Mouse (Mus musculus) hindbrain, embryonic 15.5 days (tissue): ENCODE measurements around the gene Srrm1. TPM values are rescaled to one million over a fixed set of nuclear protein-coding genes. Genes with fewer than 3 reads are reported as not detected.

ENCODE experiments used
- ATAC-seq: fragments of 200-750 bp; cut with Nextera tagmentation; 2 replicates; pipeline ENCODE4 v1.8.0; 2017; ENCODE audit warnings: low read depth, moderate number of reproducible peaks, moderate TSS enrichment; ENCODE audit not compliant: low FRiP score
- H3K27ac ChIP-seq: fragments of 300-500 bp; sonication (generic); replicated peaks from 2 replicates; pipeline ENCODE4 v1.5.1; 2015; ENCODE audit warnings: mild to moderate bottlenecking, inconsistent platforms
- H3K27me3 ChIP-seq: fragments of 300-500 bp; sonication (generic); 2 replicates; pipeline ENCODE4 v1.6.1; 2015; ENCODE audit warnings: control low read depth, inconsistent platforms
- H3K36me3 ChIP-seq: fragments of 300-500 bp; sonication (generic); 2 replicates; pipeline ENCODE4 v1.6.1; 2015; ENCODE audit warnings: control low read depth, inconsistent platforms
- H3K4me1 ChIP-seq: fragments of 300-500 bp; sonication (generic); replicated peaks from 2 replicates; pipeline ENCODE4 v1.6.1; 2015; ENCODE audit warnings: control low read depth, inconsistent platforms
- H3K4me2 ChIP-seq: fragments of 300-500 bp; sonication (generic); 2 replicates; pipeline ENCODE4 v1.6.1; 2015; ENCODE audit warnings: moderate library complexity, mild to moderate bottlenecking, inconsistent platforms
- H3K4me3 ChIP-seq: fragments of 300-500 bp; sonication (generic); 2 replicates; pipeline ENCODE4 v1.5.1; 2015; ENCODE audit warnings: mild to moderate bottlenecking, inconsistent platforms
- H3K9ac ChIP-seq: fragments of 300-500 bp; sonication (generic); 2 replicates; pipeline ENCODE4 v1.6.1; 2015; ENCODE audit warnings: inconsistent platforms
- H3K9me3 ChIP-seq: fragments of 300-500 bp; sonication (generic); 2 replicates; pipeline ENCODE4 v1.6.1; 2016; ENCODE audit warnings: control low read depth, inconsistent platforms
- WGBS: fragments of 180-500 bp; shearing (Covaris S2); methylation state at CpG from one replicate; pipeline ENCODE4 v1.1.7; 2015; 5-methylcytosine and 5-hydroxymethylcytosine counted together
- polyA plus RNA-seq: library from polyadenylated mRNA; unstranded; fragments of >200 nt; fragmentation: Nextera tagmentation; extraction: Ambion mirVana; gene quantifications from 2 replicates; pipeline ENCODE4 v1.2.1, GENCODE M21; 2015

Srrm1 gene
- 170 and 175 TPM in 2 replicates for polyA plus RNA-seq

DNA sequence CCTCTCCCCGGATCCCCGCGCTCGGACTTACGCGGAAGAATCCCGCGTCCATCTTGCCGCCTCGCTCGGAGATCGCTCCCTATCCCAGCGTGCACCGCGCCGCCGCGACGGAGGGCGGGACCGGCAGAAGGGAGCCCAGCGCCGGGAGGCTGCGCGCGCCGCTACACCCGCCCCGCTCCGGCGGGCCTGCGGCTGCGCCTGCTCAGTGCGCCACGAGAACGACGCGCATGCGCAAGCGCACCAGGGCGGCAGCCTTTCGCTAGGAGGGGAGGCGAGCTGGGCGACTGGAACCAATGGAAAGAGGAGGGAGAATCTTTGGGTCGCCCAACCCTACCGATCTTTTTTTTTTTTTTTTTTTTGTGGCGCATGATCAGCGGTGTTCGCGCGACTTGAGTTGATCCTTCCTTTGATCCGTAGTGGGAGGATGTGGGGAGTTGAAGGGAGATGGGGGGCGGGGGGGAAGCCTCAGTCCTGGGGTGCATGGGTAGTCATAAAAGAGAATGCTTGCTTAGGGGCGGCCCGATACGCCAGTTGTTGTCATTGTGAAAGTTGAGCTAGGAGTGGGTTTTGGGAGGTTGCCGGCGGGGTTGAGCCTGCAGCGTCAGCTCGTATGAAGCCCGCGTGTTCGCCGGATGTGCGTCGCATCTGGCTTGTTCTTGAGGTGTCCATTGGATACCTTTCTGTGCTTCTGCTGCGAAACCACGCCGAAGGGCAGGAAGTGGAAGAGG, at the start of gene Srrm1:
Srrm1 (minus strand) TSS at position 256 of the 728 bp plus-strand sequence.
- peak; percentile 94 for ATAC-seq
- H3K27ac ChIP-seq: peak within 1 kb of the TSS; percentile 97
- H3K9me3 ChIP-seq: no peaks in the 10 kb centered on the region
- H3K4me3 ChIP-seq: peak within 1 kb of the TSS; percentile 84
- under 1% methylated on average over 67 of the region's 69 CpGs for WGBS
- H3K4me1 ChIP-seq: peaks cover 22% of the 10 kb centered on the region
- peak within 1 kb of the TSS; percentile 75 for H3K4me2 ChIP-seq
- 0 out of 2 replicates have a peak, but pooled peaks cover 2% of the 10 kb centered on the region for H3K36me3 ChIP-seq
- no peaks in the 10 kb centered on the region for H3K27me3 ChIP-seq
- peak within 1 kb of the TSS; percentile 94 for H3K9ac ChIP-seq

- H3K9ac ChIP-seq: no peak overlapping the region
- 26% methylated on average over 7 of the region's 7 CpGs for WGBS
Measured at GRCm38 (mm10) chr4:135401881-135402280, 48.8 kb upstream of the Srrm1 start.

GRCm38 (mm10) chr4:135397991-135398390, 44.9 kb upstream of the Srrm1 start, which contains the start of gene Ncmap:
Gene Ncmap, minus strand, starts transcription at chr4:135398227.
- H3K4me1 ChIP-seq: peaks cover 11% of the 10 kb centered on the region
- no peak for ATAC-seq
- H3K9me3 ChIP-seq: no peaks in the 10 kb centered on the region
- H3K27me3 ChIP-seq: peaks cover 37% of the 10 kb centered on the region
- no peak within 1 kb of the TSS for H3K27ac ChIP-seq
- no peaks in the 10 kb centered on the region for H3K36me3 ChIP-seq
- H3K9ac ChIP-seq: peak within 1 kb of the TSS; percentile 22; the same call in 1 of the 2 replicates
- peak within 1 kb of the TSS; percentile 32 for H3K4me3 ChIP-seq
- H3K4me2 ChIP-seq: peak within 1 kb of the TSS; percentile 62
- 1% methylated on average over 29 of the region's 29 CpGs for WGBS

More at GRCm38 (mm10) chr4:135401881-135402280, 48.8 kb upstream of the Srrm1 start:
- Histone ChIP-seq H3K4me3 (no peak overlapping the region), H3K36me3 (no peaks in the 10 kb centered on the region), H3K27ac (no peak overlapping the region), H3K9me3 (no peaks in the 10 kb centered on the region), H3K27me3 (peaks cover 29% of the 10 kb centered on the region), H3K4me1 (peaks cover 11% of the 10 kb centered on the region), H3K4me2 (no peak overlapping the region)
- no peak for ATAC-seq

- H3K9ac ChIP-seq: 0 out of 2 replicates have a peak overlapping the region, but pooled peaks have one; percentile 22
- H3K27ac ChIP-seq: no peak overlapping the region
- H3K4me3 ChIP-seq: peak overlapping the region; percentile 32
- WGBS: 6% methylated on average over 16 of the region's 16 CpGs
- H3K36me3 ChIP-seq: no peaks in the 10 kb centered on the region
- H3K9me3 ChIP-seq: no peaks in the 10 kb centered on the region
- no peak for ATAC-seq
- H3K4me1 ChIP-seq: peaks cover 11% of the 10 kb centered on the region
- peaks cover 37% of the 10 kb centered on the region for H3K27me3 ChIP-seq
- peak overlapping the region; percentile 62 for H3K4me2 ChIP-seq
Measured at GRCm38 (mm10) chr4:135397551-135397950, 44.4 kb upstream of the Srrm1 start.

- no peaks in the 10 kb centered on the region for H3K36me3 ChIP-seq
- WGBS: 94% methylated on average over 5 of the region's 5 CpGs
- H3K4me2 ChIP-seq: no peak overlapping the region
- H3K9ac ChIP-seq: no peak overlapping the region
- no peak for ATAC-seq
- H3K4me1 ChIP-seq: peaks cover 11% of the 10 kb centered on the region
- no peak overlapping the region for H3K27ac ChIP-seq
- H3K9me3 ChIP-seq: no peaks in the 10 kb centered on the region
- peaks cover 37% of the 10 kb centered on the region for H3K27me3 ChIP-seq
- no peak overlapping the region for H3K4me3 ChIP-seq
Measured at GRCm38 (mm10) chr4:135396303-135396702, 43.2 kb upstream of the Srrm1 start.

DNA sequence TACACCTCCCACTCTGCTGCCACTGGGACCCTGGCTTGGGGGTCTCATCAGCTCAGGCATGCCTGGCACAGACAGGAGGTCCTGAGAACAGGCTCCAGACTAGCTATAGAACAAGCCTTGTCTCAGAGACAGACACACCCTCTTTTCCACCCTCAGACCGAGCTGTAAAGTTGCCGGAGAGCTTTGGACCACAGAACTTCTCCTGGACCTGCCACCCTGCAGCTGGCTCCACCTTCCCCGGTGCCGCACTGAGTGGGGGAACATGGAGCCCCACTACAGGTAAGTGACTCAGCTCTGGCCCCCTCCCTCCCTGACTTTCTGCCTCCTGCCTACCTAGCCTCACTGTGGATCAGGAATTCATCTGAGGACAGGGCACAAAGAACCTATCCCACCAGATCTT, 42.3 kb upstream of the Srrm1 start:
- H3K4me3 ChIP-seq: no peak overlapping the region
- H3K27ac ChIP-seq: no peak overlapping the region
- no peak overlapping the region for H3K4me2 ChIP-seq
- WGBS: 85% methylated on average over 4 of the region's 4 CpGs
- no peak for ATAC-seq
- H3K4me1 ChIP-seq: peaks cover 11% of the 10 kb centered on the region
- no peaks in the 10 kb centered on the region for H3K9me3 ChIP-seq
- no peaks in the 10 kb centered on the region for H3K36me3 ChIP-seq
- H3K27me3 ChIP-seq: peaks cover 37% of the 10 kb centered on the region
- no peak overlapping the region for H3K9ac ChIP-seq

GRCm38 (mm10) chr4:135394666-135395065, 41.5 kb upstream of the Srrm1 start:
- Histone ChIP-seq H3K4me2 (no peak overlapping the region), H3K9me3 (no peaks in the 10 kb centered on the region), H3K9ac (no peak overlapping the region), H3K4me3 (no peak overlapping the region), H3K36me3 (no peaks in the 10 kb centered on the region), H3K4me1 (peaks cover 11% of the 10 kb centered on the region), H3K27ac (no peak overlapping the region), H3K27me3 (peaks cover 36% of the 10 kb centered on the region)
- WGBS: 81% methylated on average over 7 of the region's 7 CpGs
- no peak for ATAC-seq

DNA sequence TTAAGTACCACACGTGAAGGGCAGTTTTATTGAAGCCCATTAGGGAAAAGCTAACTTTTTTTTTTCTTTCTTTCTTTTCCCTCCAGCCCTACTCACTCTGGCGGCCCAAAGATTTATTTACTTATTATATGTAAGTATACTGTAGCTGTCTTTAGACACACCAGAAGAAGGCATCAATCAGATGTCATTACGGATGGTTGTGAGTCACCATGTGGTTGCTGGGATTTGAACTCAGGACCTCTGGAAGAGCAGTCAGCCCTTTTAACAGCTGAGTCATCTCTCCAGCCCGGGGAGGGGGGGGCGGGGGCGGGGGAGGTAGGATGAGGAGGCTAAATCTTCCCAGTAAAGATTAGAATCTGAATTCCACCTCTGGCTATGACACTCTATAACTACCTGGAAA, 40.3 kb upstream of the Srrm1 start:
- Histone ChIP-seq H3K27me3 (peaks cover 23% of the 10 kb centered on the region), H3K36me3 (no peaks in the 10 kb centered on the region), H3K4me2 (no peak overlapping the region), H3K27ac (no peak overlapping the region), H3K4me1 (peaks cover 9% of the 10 kb centered on the region), H3K9me3 (no peaks in the 10 kb centered on the region), H3K4me3 (no peak overlapping the region), H3K9ac (no peak overlapping the region)
- 85% methylated on average over 6 of the region's 6 CpGs for WGBS
- no peak for ATAC-seq

DNA sequence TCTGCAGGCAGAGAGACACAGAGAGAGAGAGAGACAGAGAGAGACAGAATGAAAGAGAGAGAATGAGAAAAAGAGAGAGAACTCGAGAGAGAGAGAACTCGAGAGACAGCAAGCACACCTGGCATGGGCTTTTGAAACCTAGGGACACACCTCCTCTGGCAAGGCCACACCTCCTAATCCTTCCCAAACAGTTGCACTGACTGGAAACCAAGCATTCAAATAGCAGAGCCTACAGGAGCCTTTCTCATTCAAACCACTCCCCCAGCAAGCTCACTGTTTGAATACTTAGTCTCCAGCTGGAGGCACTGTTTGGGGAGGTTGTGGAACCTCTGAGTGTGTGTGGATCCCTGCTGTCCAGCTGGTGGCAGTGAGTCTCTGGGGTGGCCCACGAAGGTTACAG, 39.7 kb upstream of the Srrm1 start:
- H3K4me1 ChIP-seq: peaks cover 3% of the 10 kb centered on the region
- H3K9ac ChIP-seq: no peak overlapping the region
- H3K4me2 ChIP-seq: no peak overlapping the region
- no peaks in the 10 kb centered on the region for H3K9me3 ChIP-seq
- WGBS: 90% methylated on average over 3 of the region's 3 CpGs
- H3K27ac ChIP-seq: no peak overlapping the region
- H3K36me3 ChIP-seq: no peaks in the 10 kb centered on the region
- peaks cover 17% of the 10 kb centered on the region for H3K27me3 ChIP-seq
- no peak overlapping the region for H3K4me3 ChIP-seq
- ATAC-seq: no peak

DNA sequence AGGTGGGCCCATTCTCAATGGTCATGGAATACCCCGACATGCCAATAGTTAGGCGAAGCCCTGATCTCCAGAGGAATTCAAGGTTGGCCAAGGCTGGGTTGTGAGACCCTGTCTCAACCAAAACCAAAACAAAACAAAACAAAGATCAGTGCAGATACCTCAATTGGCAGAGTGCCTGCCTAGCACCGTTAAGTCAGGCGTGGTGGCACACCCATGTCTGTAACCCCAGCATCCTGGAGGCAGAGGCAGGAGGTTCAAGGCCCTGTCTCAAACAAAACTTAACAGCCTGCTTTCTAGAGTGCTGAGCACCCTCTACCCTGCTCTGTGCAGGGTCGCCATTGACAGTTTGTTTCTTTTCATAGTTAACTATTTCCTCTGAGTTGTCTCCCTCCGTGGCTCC, 37.9 kb upstream of the Srrm1 start:
- Histone ChIP-seq H3K4me3 (no peak overlapping the region), H3K27me3 (no peaks in the 10 kb centered on the region), H3K4me1 (no peaks in the 10 kb centered on the region), H3K4me2 (no peak overlapping the region), H3K9me3 (no peaks in the 10 kb centered on the region), H3K27ac (no peak overlapping the region), H3K36me3 (no peaks in the 10 kb centered on the region), H3K9ac (no peak overlapping the region)
- no peak for ATAC-seq
- 65% methylated on average over 6 of the region's 6 CpGs for WGBS

GRCm38 (mm10) chr4:135385614-135386013, 32.5 kb upstream of the Srrm1 start:
- Histone ChIP-seq H3K4me3 (no peak overlapping the region), H3K9ac (no peak overlapping the region), H3K4me1 (0 out of 2 replicates have a peak, but pooled peaks cover 8% of the 10 kb centered on the region), H3K27me3 (no peaks in the 10 kb centered on the region), H3K9me3 (no peaks in the 10 kb centered on the region), H3K4me2 (no peak overlapping the region), H3K27ac (no peak overlapping the region), H3K36me3 (no peaks in the 10 kb centered on the region)
- ATAC-seq: no peak
- 52% methylated on average over 10 of the region's 10 CpGs for WGBS

DNA sequence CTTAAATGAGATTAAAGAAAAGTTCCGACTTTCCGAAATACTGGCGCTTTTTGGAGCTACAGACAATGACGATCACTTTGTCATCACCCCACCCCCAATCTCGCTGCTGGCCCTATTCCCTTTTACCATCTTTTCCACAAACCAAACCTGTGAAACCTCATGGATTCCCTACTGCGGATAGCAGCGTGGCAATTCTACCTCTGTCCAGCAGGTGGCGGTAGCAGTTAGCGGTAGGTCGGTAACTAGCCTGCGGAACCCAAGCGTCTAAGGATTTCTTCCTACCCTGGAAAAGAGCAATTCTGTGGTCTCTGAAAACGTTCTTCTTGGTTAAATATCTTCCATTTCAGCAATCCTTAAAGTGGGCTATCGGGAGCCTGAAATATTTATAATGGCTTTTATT, 29.2 kb upstream of the Srrm1 start:
- H3K9ac ChIP-seq: no peak overlapping the region
- H3K4me1 ChIP-seq: 0 out of 2 replicates have a peak, but pooled peaks cover 8% of the 10 kb centered on the region
- H3K9me3 ChIP-seq: no peaks in the 10 kb centered on the region
- H3K4me2 ChIP-seq: peak overlapping the region; percentile 13; the same call in 1 of the 2 replicates
- H3K27me3 ChIP-seq: no peaks in the 10 kb centered on the region
- no peak for ATAC-seq
- 7% methylated on average over 14 of the region's 14 CpGs for WGBS
- H3K27ac ChIP-seq: no peak overlapping the region
- H3K36me3 ChIP-seq: no peaks in the 10 kb centered on the region
- H3K4me3 ChIP-seq: no peak overlapping the region
